Mouse (Mus musculus): ENCODE data around the gene Slc7a9.

DNA sequence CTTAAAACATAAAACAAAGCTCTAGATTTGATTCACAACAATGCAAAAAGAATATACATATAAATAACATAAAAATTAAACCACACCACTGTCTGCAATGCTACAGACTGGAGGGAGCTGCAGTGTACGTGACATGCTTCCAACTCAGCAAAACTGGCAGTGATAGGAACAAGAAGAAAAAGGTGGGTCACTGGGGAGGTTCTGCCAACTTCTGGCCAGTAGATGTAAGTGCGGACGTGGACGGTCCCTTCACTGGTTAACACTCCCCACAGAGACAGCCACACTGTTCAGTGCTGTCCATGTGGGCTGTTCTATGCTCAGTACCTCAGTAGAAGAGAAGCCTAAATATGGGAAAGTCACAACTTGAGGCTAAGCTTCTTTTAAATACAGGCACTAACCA, 22.2 kb downstream of the Slc7a9 start:
- TF ChIP-seq CTCF (IDR thresholded peaks at IDR 0.05; ENCODE audit: low read depth) (no peak), EP300 (IDR thresholded peaks at IDR 0.05; ENCODE audit: low read depth) (no peak)
